Mouse (Mus musculus) megakaryocyte, embryonic 14.5 days (primary cell): ENCODE results near the gene Adamtsl3. TPM values are rescaled to one million over a fixed set of nuclear protein-coding genes. Genes with fewer than 3 reads are reported as not detected.
A peak's percentile ranks its signal among the peaks of the same experiment; 100 is the strongest.

ENCODE experiments used
- H3K27me3 ChIP-seq: replicated peaks from 2 replicates; pipeline ENCODE3; 2012; ENCODE audit warnings: inconsistent platforms
- H3K36me3 ChIP-seq: replicated peaks from 2 replicates; pipeline ENCODE3; 2012; ENCODE audit warnings: low read length, inconsistent platforms, mixed read lengths
- H3K4me1 ChIP-seq: 2 replicates; pipeline ENCODE4 v1.6.1; 2012; ENCODE audit warnings: inconsistent platforms
- H3K4me3 ChIP-seq: replicated peaks from 2 replicates; pipeline ENCODE3; 2012; ENCODE audit warnings: moderate library complexity, mild to moderate bottlenecking, inconsistent platforms
- H3K9me3 ChIP-seq: 2 replicates; pipeline ENCODE4 v1.6.1; 2012; ENCODE audit warnings: inconsistent platforms
- FLI1 ChIP-seq: IDR thresholded peaks from 2 replicates; pipeline ENCODE4 v1.6.1; 2012; ENCODE audit warnings: low read length, inconsistent platforms, mixed read lengths
- GATA1 ChIP-seq: IDR thresholded peaks from 3 replicates; pipeline ENCODE4 v1.6.1; 2012; ENCODE audit warnings: mixed read lengths, low read length, inconsistent platforms, borderline replicate concordance
- polyA plus RNA-seq: library from polyadenylated mRNA; stranded (reverse); fragments of >175 nt; gene quantifications from 2 replicates; pipeline ENCODE4 v1.2.3, GENCODE M21; 2012; ENCODE audit warnings: low replicate concordance; ENCODE audit not compliant: insufficient read depth

The Adamtsl3 gene
- polyA plus RNA-seq, 1 experiment = 0.01 TPM

DNA sequence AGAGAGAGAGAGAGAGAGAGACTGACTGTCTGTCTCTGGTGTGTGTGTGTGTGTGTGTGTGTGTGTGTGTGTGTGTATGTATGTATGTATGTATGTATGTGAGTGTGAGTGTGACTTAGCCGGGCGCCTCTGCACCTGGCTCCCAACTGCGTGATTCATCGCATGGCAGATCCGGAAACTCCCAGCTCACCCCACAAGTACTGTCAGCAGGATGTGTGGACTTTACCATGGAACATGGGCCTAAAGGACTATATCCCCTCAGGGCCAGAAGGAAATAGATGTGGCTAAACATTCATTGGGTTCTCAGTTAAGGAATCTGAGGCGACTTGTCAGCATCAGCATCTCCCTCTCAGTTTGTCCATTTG, 313.6 kb downstream of the Adamtsl3 start:
- H3K27me3 ChIP-seq = peaks cover 2% of the 10 kb centered on the region
- peak overlapping the region; percentile 97 for H3K4me3 ChIP-seq
- H3K36me3 ChIP-seq = peaks cover 35% of the 10 kb centered on the region
- H3K4me1 ChIP-seq = peaks cover 28% of the 10 kb centered on the region
- no peaks in the 10 kb centered on the region for H3K9me3 ChIP-seq
- no peak for TF ChIP-seq FLI1
- TF ChIP-seq GATA1 = no peak

Other genes with a start within 250 kb of the Adamtsl3 start
- gene Sh3gl3, start 161.9 kb upstream of the Adamtsl3 start, polyA plus RNA-seq = not detected in 2 replicates